Mouse (Mus musculus) kidney, adult 2 months (tissue): ENCODE measurements around the gene Arhgap28. TPM values are rescaled to one million over a fixed set of nuclear protein-coding genes. Genes with fewer than 3 reads are reported as not detected.

Experiments used
- DNase-seq: peaks from one replicate; pipeline ENCODE4 v3.0.0; 2021
- H3K27ac ChIP-seq: fragments of 200-500 bp; 2 replicates; pipeline ENCODE4 v1.5.1; 2012; ENCODE audit warnings: low read depth, low read length, control low read depth, inconsistent platforms; ENCODE audit not compliant: insufficient read depth
- H3K27me3 ChIP-seq: fragments of 200-500 bp; replicated peaks from 2 replicates; pipeline ENCODE4 v1.6.1; 2012; ENCODE audit warnings: mild to moderate bottlenecking, moderate library complexity, low read length, inconsistent platforms; ENCODE audit not compliant: control insufficient read depth, insufficient read depth
- H3K36me3 ChIP-seq: fragments of 200-500 bp; 2 replicates; pipeline ENCODE4 v1.6.1; 2012; ENCODE audit warnings: mild to moderate bottlenecking, moderate library complexity, low read length, inconsistent platforms; ENCODE audit not compliant: control insufficient read depth, insufficient read depth
- H3K4me1 ChIP-seq: fragments of 200-500 bp; 2 replicates; pipeline ENCODE4 v1.6.1; 2011; ENCODE audit warnings: low read length; ENCODE audit not compliant: control insufficient read depth, insufficient read depth
- H3K4me3 ChIP-seq: fragments of 200-500 bp; 2 replicates; pipeline ENCODE4 v1.5.1; 2011; ENCODE audit warnings: mild to moderate bottlenecking, low read depth, low read length, control low read depth; ENCODE audit not compliant: insufficient read depth
- CTCF ChIP-seq: fragments of 200-500 bp; conservative IDR thresholded peaks from 2 replicates; pipeline ENCODE4 v1.5.1; 2011; ENCODE audit warnings: low read depth, mild to moderate bottlenecking, control low read depth, low read length, moderate library complexity, mixed read lengths; ENCODE audit not compliant: insufficient read depth, insufficient read length
- POLR2A ChIP-seq: fragments of 200-500 bp; IDR thresholded peaks from one replicate; pipeline ENCODE4 v1.6.1; 2011; ENCODE audit warnings: low read depth, low read length, control low read depth
- WGBS: fragments of 180-500 bp; shearing (Covaris S2); methylation state at CpG from one replicate; pipeline ENCODE4 v1.1.7; 2018; 5-methylcytosine and 5-hydroxymethylcytosine counted together
- polyA plus RNA-seq: library from polyadenylated mRNA; depleted of rRNA; stranded (reverse); fragments of >200 nt; gene quantifications from 2 replicates; pipeline ENCODE4 v1.2.3, GENCODE M21; 2012

The Arhgap28 gene
- polyA plus RNA-seq, 1 experiment = 3.7 TPM

DNA sequence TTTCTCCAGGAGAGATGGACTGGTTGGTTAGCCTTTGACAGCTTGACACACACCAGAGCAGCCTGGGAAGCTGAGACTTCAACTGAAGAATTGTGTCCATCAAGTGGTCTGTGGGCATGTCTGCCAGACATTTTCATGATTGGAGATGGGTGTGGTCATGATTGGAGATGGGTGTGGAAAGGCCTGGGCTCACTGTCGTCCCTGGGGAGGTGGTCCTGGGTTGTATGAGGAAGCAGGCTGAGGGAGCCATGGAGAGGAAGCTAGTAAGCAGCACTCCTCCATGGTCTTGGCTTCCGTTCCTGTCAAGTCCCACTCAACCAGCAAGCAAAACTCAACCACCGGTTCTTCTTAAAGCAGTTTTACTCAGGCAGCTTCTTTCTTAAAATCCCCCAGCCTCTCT, 176.5 kb downstream of the Arhgap28 start:
- WGBS = 93% methylated on average over 3 of the region's 3 CpGs
- no peak for DNase-seq
- Histone ChIP-seq H3K27me3 (no peaks in the 10 kb centered on the region), H3K4me1 (no peaks in the 10 kb centered on the region), H3K4me3 (no peak overlapping the region), H3K27ac (no peak overlapping the region), H3K36me3 (no peaks in the 10 kb centered on the region)
- TF ChIP-seq CTCF = no peak

DNA sequence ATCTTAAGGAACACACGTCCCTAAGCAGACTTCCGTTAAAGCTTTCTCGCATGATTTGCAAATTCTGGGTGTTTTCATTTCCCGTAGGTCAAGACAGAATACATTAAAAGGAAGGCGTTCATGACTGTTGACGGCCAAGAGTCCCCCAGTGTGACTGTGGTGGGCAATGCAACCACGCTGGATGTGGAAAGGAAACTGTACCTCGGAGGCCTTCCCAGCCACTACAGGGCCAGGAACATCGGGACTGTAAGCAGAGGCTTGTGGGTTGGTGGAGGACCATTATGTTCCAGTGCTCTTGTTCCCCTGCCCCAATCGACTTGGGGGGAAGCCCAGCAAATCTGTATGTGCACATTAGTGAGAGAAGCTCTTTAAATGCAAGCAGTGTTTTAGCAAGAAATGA, 187.0 kb downstream of the Arhgap28 start:
- no peak for DNase-seq
- Histone ChIP-seq H3K27ac (no peak overlapping the region), H3K27me3 (no peaks in the 10 kb centered on the region), H3K4me1 (no peaks in the 10 kb centered on the region), H3K36me3 (no peaks in the 10 kb centered on the region), H3K4me3 (no peak overlapping the region)
- 92% methylated on average over 10 of the region's 10 CpGs for WGBS
- no peak for TF ChIP-seq POLR2A

DNA sequence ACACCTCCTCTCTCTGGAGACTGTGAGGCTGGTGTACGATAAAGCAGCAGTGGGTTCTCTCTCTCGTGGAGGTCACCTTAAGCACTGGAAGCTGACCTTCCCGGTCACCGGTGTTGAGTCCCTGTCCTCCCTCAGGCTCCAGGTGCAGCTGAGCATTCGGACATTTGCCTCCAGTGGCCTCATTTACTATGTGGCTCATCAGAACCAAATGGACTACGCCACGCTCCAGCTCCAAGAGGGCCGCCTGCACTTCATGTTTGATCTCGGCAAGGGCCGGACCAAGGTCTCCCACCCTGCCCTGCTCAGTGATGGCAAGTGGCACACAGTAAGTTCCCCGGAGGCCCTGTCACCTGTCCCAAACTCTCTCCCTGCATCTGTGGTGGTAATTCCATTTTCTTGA, 188.2 kb downstream of the Arhgap28 start:
- Histone ChIP-seq H3K36me3 (no peaks in the 10 kb centered on the region), H3K27me3 (no peaks in the 10 kb centered on the region), H3K4me3 (no peak overlapping the region), H3K27ac (no peak overlapping the region), H3K4me1 (no peaks in the 10 kb centered on the region)
- no peak for TF ChIP-seq POLR2A
- TF ChIP-seq CTCF = no peak
- 92% methylated on average over 11 of the region's 11 CpGs for WGBS
- DNase-seq = no peak

DNA sequence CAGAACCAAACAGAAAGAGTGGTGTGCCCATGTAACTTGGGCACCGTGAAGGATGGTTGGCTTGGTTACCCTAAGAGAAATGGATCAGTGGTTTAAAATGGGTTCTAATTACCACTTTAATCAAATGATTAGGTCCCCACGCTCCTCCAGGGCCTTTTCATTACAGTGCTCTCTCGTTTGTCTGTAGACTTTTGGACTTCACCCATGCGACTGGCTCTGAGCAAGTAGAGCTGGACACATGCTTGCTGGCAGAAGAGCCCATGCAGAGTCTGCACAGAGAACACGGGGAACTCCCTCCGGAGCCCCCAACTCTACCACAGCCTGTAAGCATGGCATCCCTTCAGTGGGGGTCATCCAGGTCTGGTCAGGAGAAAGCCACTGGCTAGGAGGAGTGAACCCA, 190.3 kb downstream of the Arhgap28 start:
- Histone ChIP-seq H3K4me1 (no peaks in the 10 kb centered on the region), H3K27ac (no peak overlapping the region), H3K27me3 (no peaks in the 10 kb centered on the region), H3K4me3 (no peak overlapping the region), H3K36me3 (no peaks in the 10 kb centered on the region)
- DNase-seq = no peak
- WGBS = 82% methylated on average over 6 of the region's 6 CpGs
- TF ChIP-seq CTCF (no peak), POLR2A (no peak)

DNA sequence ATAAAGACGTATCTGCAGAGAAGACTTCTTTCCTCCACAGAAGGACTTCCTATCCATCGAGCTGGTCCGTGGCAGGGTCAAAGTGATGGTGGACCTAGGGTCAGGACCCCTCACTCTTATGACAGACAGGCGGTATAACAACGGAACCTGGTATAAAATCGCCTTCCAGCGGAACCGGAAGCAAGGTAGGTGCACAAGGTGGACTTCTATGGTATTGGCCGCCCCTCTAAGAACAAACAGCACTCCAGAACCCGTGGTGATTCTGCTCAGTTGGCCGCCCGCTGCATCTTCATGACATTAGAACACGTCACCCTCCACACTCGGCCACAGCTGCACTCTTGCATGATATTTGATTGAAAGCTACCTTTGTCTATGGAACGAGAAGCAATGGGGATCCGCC, 194.7 kb downstream of the Arhgap28 start:
- no peak overlapping the region for H3K27ac ChIP-seq
- no peak for TF ChIP-seq POLR2A
- no peak for TF ChIP-seq CTCF
- no peak overlapping the region for H3K4me3 ChIP-seq
- DNase-seq = no peak
- H3K36me3 ChIP-seq = no peaks in the 10 kb centered on the region
- WGBS = 93% methylated on average over 16 of the region's 16 CpGs
- no peaks in the 10 kb centered on the region for H3K27me3 ChIP-seq
- no peaks in the 10 kb centered on the region for H3K4me1 ChIP-seq
